Mouse (Mus musculus) embryonic facial prominence, embryonic 13.5 days (tissue): ENCODE data around the gene Jmjd1c. TPM values are rescaled to one million over a fixed set of nuclear protein-coding genes. Genes with fewer than 3 reads are reported as not detected.

Experiments used
- ATAC-seq: fragments of 200-750 bp; cut with Nextera tagmentation; 2 replicates; pipeline ENCODE4 v1.8.0; 2017; ENCODE audit warnings: low read depth; ENCODE audit not compliant: insufficient number of reproducible peaks, insufficient read depth, low FRiP score, low TSS enrichment
- H3K27ac ChIP-seq: fragments of 300-500 bp; sonication (generic); 2 replicates; pipeline ENCODE4 v1.5.1; 2015; ENCODE audit warnings: moderate library complexity, mild to moderate bottlenecking, inconsistent platforms
- H3K27me3 ChIP-seq: fragments of 300-500 bp; sonication (generic); 2 replicates; pipeline ENCODE4 v1.6.1; 2015; ENCODE audit warnings: mild to moderate bottlenecking, inconsistent platforms
- H3K36me3 ChIP-seq: fragments of 300-500 bp; sonication (generic); 2 replicates; pipeline ENCODE4 v1.6.1; 2015; ENCODE audit warnings: mild to moderate bottlenecking, inconsistent platforms
- H3K4me1 ChIP-seq: fragments of 300-500 bp; sonication (generic); 2 replicates; pipeline ENCODE4 v1.6.1; 2015; ENCODE audit warnings: inconsistent platforms
- H3K4me2 ChIP-seq: fragments of 300-500 bp; sonication (generic); 2 replicates; pipeline ENCODE4 v1.6.1; 2015; ENCODE audit warnings: moderate library complexity, mild to moderate bottlenecking, inconsistent platforms
- H3K4me3 ChIP-seq: fragments of 300-500 bp; sonication (generic); 2 replicates; pipeline ENCODE4 v1.5.1; 2015; ENCODE audit warnings: mild to moderate bottlenecking, inconsistent platforms
- H3K9ac ChIP-seq: fragments of 300-500 bp; sonication (generic); 2 replicates; pipeline ENCODE4 v1.6.1; 2015; ENCODE audit warnings: mild to moderate bottlenecking, inconsistent platforms
- H3K9me3 ChIP-seq: fragments of 300-500 bp; sonication (generic); 2 replicates; pipeline ENCODE4 v1.6.1; 2016; ENCODE audit warnings: inconsistent platforms
- WGBS: fragments of 180-500 bp; shearing (Covaris S2); methylation state at CpG from one replicate; pipeline ENCODE4 v1.1.7; 2015; ENCODE audit warnings: mixed read lengths; 5-methylcytosine and 5-hydroxymethylcytosine counted together
- polyA plus RNA-seq: library from polyadenylated mRNA; unstranded; fragments of >200 nt; fragmentation: Nextera tagmentation; extraction: Ambion mirVana; gene quantifications from 2 replicates; pipeline ENCODE4 v1.2.1, GENCODE M21; 2015

Jmjd1c gene
- polyA plus RNA-seq, 1 experiment from 2014 or later: 50.7 TPM

DNA sequence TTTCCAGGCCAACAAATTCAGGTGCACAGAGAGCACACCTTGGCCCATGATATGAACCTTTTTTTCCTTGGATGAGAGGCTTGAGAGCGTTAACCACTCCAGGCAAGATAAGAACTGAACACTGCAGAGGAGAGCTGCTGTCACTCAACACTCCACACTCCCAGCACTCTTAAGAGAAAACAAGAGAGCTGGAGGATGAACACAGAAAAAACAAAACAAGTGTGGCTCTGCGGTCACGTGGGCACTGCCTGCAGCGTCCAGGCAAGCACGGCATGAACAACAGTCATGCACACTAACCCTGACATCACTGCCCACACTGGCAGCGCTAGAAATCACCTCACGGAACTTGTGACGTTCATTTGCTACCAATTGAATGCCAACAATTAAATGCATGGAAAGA lies 185.9 kb downstream of the Jmjd1c start:
- H3K4me2 ChIP-seq: no peak overlapping the region
- no peak for ATAC-seq
- no peaks in the 10 kb centered on the region for H3K27me3 ChIP-seq
- H3K9me3 ChIP-seq: no peaks in the 10 kb centered on the region
- no peaks in the 10 kb centered on the region for H3K36me3 ChIP-seq
- no peak overlapping the region for H3K9ac ChIP-seq
- H3K27ac ChIP-seq: no peak overlapping the region
- 79% methylated on average over 8 of the region's 8 CpGs for WGBS
- H3K4me3 ChIP-seq: no peak overlapping the region
- H3K4me1 ChIP-seq: peaks cover 12% of the 10 kb centered on the region

DNA sequence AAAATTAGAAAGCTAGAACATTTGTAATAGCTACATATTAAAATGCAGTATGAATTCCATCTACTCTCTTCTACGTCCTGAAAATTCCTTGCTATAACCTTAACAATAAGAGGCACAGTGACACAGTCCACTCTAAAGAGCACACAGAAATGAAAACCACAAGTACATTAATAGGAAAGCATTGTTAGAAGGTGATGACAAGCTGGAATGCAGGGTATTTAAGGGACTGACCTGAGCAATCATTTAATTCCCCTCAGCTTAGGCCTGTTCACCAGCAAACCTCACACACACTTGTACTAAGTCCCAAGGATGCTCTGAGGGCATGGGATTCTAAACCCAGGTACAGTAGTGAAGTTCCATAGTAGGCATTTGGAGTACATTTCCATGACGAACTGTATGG lies 186.6 kb downstream of the Jmjd1c start:
- H3K4me2 ChIP-seq: no peak overlapping the region
- ATAC-seq: no peak
- H3K4me3 ChIP-seq: no peak overlapping the region
- H3K36me3 ChIP-seq: no peaks in the 10 kb centered on the region
- no peak overlapping the region for H3K9ac ChIP-seq
- 68% methylated on average over 2 of the region's 2 CpGs for WGBS
- no peaks in the 10 kb centered on the region for H3K9me3 ChIP-seq
- peaks cover 12% of the 10 kb centered on the region for H3K4me1 ChIP-seq
- H3K27ac ChIP-seq: no peak overlapping the region
- H3K27me3 ChIP-seq: no peaks in the 10 kb centered on the region

DNA sequence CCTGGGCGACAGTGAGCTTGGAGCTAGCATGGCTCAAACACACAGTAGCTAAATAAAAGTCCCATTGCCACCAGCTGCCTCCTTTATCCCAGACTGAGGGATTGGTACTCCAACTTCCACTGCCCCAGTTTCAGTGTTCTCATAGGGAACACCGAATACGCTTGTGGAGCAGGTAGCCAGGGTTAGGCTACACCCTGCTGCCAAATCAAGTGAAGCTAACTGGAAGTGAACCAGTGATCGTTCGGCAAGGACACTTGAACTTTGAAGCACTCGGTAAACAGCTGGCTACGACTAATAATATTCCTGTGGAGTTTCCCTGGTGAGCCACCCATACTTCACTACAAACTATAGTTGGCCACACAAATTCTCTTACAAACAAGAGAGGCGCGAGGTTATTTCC lies 187.6 kb downstream of the Jmjd1c start:
- H3K9ac ChIP-seq: peak overlapping the region; percentile 93
- peaks cover 12% of the 10 kb centered on the region for H3K4me1 ChIP-seq
- no peak for ATAC-seq
- H3K4me2 ChIP-seq: peak overlapping the region; percentile 82
- H3K27me3 ChIP-seq: no peaks in the 10 kb centered on the region
- H3K27ac ChIP-seq: no peak overlapping the region
- 90% methylated on average over 9 of the region's 9 CpGs for WGBS
- H3K36me3 ChIP-seq: no peaks in the 10 kb centered on the region
- no peaks in the 10 kb centered on the region for H3K9me3 ChIP-seq
- peak overlapping the region; percentile 97 for H3K4me3 ChIP-seq

DNA sequence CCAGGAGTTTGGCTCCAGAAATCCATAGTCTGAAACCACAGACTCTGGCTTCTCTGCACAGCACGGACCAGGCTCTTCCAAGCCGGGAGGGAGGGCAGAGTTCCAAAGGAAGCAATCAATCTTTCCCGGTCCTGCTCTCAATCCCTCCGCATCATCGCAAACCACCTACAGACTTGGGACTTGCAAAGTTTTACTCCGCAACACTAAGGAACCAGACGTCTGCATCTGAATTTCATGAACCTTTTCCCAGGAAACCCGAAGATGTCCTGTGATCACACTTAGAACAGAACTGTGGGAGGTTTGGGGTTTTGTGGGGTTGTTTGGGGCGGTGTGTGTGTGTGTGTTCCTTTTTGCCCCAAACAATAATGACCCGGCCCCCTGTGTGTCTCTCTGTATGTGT lies 188.4 kb downstream of the Jmjd1c start:
- peak overlapping the region; percentile 93 for H3K9ac ChIP-seq
- peaks cover 12% of the 10 kb centered on the region for H3K4me1 ChIP-seq
- peak overlapping the region; percentile 51 for H3K27ac ChIP-seq
- H3K4me3 ChIP-seq: peak overlapping the region; percentile 97
- H3K4me2 ChIP-seq: peak overlapping the region; percentile 82
- H3K9me3 ChIP-seq: no peaks in the 10 kb centered on the region
- ATAC-seq: no peak
- no peaks in the 10 kb centered on the region for H3K27me3 ChIP-seq
- 4% methylated on average over 10 of the region's 10 CpGs for WGBS
- no peaks in the 10 kb centered on the region for H3K36me3 ChIP-seq

DNA sequence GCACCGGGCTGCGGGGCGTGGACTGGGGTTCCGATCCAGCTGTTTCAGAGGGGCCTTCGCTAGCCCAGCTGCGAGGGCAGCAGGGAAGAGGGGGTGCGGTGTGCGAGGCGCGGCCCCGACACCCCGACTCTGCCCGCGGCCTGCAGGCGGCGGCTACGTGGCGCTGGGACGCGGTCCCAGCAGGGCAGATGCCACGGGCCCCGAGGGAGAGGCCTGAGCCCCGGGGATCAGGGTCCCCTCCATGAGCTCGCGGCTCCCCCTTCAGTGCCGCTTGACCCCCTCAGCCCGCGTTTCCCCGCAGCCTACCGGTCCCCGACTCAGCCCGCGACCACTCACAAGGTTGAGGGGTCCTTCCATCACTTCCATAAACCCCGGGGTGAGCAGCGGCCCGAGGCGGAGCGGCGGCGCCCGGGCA lies 188.8 kb downstream of the Jmjd1c start:
- peak; percentile 21; the same call in 1 of the 2 replicates for ATAC-seq
- Histone ChIP-seq H3K27me3 (no peaks in the 10 kb centered on the region), H3K27ac (peak overlapping the region; percentile 51), H3K4me3 (peak overlapping the region; percentile 97), H3K36me3 (no peaks in the 10 kb centered on the region), H3K9me3 (no peaks in the 10 kb centered on the region), H3K9ac (peak overlapping the region; percentile 93), H3K4me2 (peak overlapping the region; percentile 82), H3K4me1 (peaks cover 12% of the 10 kb centered on the region)
- whole genome bisulfite sequencing: under 1% methylated on average over 26 of the region's 41 CpGs

DNA sequence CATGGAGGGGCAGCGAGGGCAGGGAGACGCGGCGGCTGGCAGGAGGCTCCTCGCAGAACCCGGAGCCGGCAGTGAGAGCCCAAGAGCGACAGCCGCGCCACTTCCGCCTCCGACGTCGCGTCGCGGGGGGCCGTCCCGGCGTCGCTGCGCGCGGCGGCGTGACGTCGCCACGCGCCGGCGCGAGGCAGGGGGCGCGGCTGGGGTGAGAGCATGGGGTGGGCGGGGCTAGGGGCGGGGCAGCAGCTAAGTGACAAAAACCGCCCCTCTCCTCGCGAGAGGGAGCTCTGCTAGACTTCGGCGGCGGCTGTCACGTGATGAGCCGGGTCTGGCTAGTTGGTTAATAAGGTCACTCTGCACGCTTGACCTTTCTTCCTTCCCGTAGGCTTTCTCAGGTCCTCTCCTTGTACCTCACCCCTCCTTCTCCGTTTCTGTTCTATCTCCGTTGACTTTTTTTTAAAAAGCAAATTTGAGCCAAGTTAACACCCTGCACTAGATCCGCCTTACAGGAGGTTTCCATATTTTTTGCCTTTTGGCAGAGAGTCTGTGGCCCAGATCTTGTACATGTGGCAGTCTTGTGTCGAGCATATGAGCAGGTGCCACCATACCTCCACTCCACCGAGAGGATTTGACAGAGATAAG lies 189.4 kb downstream of the Jmjd1c start, which contains the start of gene Nrbf2:
Nrbf2 (minus strand) TSS at position 130 of the 639 bp plus-strand sequence.
- H3K36me3 ChIP-seq: no peaks in the 10 kb centered on the region
- peak within 1 kb of the TSS; percentile 57 for H3K27ac ChIP-seq
- peak within 1 kb of the TSS; percentile 93 for H3K9ac ChIP-seq
- H3K4me3 ChIP-seq: peak within 1 kb of the TSS; percentile 97
- H3K4me2 ChIP-seq: peak within 1 kb of the TSS; percentile 82
- peak; percentile 81 for ATAC-seq
- H3K27me3 ChIP-seq: no peaks in the 10 kb centered on the region
- H3K4me1 ChIP-seq: peaks cover 12% of the 10 kb centered on the region
- H3K9me3 ChIP-seq: no peaks in the 10 kb centered on the region
- WGBS: 3% methylated on average over 42 of the region's 52 CpGs

DNA sequence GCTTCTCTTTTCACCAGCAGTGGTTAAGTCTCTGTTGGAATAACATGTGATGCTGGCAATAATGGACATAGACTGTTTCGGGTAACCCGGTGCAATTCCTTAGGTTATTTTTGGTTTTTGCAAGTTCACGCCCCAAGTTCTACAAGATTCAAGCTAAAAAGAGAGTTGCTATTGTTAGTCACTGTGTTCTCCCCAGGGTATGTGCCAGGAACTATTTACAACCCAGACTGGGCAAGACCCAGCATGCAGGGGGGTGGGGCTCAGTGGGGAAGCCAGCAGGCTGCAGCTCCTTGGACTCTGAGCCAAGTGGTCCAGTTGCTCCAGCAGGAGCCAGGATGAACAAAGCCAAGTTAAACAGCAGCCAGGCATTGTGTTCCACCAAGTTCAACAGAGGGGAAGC lies 192.0 kb downstream of the Jmjd1c start:
- H3K9ac ChIP-seq: no peak overlapping the region
- no peak for ATAC-seq
- no peak overlapping the region for H3K27ac ChIP-seq
- H3K4me1 ChIP-seq: peaks cover 12% of the 10 kb centered on the region
- WGBS: 63% methylated on average over 3 of the region's 3 CpGs
- H3K27me3 ChIP-seq: no peaks in the 10 kb centered on the region
- H3K36me3 ChIP-seq: no peaks in the 10 kb centered on the region
- no peaks in the 10 kb centered on the region for H3K9me3 ChIP-seq
- no peak overlapping the region for H3K4me2 ChIP-seq
- H3K4me3 ChIP-seq: no peak overlapping the region

DNA sequence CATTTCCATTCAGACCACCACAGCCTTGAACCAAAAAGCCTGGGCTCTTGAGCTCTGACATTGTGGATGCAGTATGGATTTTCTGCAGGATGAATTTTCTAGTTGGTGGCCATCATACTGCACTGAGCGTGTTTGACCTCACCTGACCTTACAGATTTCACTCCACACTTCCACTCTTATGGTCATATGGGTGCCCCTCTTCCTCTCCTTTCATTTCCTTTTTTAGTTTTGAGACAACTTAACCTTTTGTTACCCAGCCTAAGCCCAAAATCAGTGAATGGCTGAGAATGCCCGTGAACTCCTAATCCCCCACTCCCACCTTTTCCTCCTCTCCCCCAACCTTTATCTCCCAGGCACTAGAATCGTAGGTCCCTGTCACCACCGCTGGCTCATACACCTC lies 194.7 kb downstream of the Jmjd1c start:
- Histone ChIP-seq H3K4me3 (no peak overlapping the region), H3K4me2 (no peak overlapping the region), H3K27ac (no peak overlapping the region), H3K36me3 (no peaks in the 10 kb centered on the region), H3K4me1 (no peaks in the 10 kb centered on the region), H3K27me3 (no peaks in the 10 kb centered on the region), H3K9me3 (no peaks in the 10 kb centered on the region), H3K9ac (no peak overlapping the region)
- ATAC-seq: no peak
- 65% methylated on average over 4 of the region's 4 CpGs for WGBS

DNA sequence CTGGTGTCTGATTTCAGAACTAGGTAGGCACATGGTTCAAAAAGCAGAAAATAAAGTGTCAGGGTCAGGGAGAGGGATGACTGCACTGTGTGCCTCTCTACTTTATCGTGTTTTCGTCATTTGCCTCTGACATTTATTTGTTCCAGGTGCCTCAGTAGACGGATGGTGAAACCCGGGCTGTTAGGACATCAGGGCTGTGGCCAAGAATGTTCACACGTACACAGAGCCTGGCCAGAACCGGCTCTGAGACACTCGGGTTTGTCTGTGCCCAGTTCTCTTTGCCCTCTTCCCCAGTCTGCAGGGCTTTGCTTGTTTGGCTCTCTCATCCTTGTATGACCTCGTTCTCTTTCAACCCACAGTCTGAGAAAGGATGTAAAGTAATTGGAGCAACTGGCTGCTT lies 195.2 kb downstream of the Jmjd1c start:
- Histone ChIP-seq H3K9ac (no peak overlapping the region), H3K4me1 (no peaks in the 10 kb centered on the region), H3K27me3 (no peaks in the 10 kb centered on the region), H3K9me3 (no peaks in the 10 kb centered on the region), H3K4me3 (no peak overlapping the region), H3K27ac (no peak overlapping the region), H3K4me2 (no peak overlapping the region), H3K36me3 (no peaks in the 10 kb centered on the region)
- WGBS: 59% methylated on average over 8 of the region's 8 CpGs
- ATAC-seq: no peak

DNA sequence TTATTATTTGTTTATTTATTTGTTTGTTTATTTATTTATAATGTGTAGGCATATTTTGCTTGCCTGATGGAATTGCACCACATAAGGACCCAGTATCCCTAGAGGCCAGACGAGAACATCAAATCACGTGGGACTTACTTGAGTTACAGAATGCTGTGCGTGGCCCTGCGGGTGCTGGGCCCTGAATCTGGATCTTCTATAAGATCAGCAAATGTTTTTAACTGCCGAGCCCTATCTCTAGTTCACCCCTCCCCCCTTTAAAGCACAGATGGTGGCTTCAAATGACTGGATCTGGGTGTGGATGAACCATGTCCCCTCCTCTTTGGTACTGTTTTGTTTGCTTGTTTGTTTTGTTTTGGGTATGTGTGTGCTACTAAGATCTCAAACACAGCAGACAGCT lies 199.4 kb downstream of the Jmjd1c start:
- no peak overlapping the region for H3K4me3 ChIP-seq
- no peaks in the 10 kb centered on the region for H3K9me3 ChIP-seq
- no peak overlapping the region for H3K27ac ChIP-seq
- no peaks in the 10 kb centered on the region for H3K27me3 ChIP-seq
- no peak overlapping the region for H3K4me2 ChIP-seq
- H3K4me1 ChIP-seq: no peaks in the 10 kb centered on the region
- H3K9ac ChIP-seq: no peak overlapping the region
- 73% methylated on average over 5 of the region's 5 CpGs for WGBS
- H3K36me3 ChIP-seq: no peaks in the 10 kb centered on the region
- ATAC-seq: no peak

DNA sequence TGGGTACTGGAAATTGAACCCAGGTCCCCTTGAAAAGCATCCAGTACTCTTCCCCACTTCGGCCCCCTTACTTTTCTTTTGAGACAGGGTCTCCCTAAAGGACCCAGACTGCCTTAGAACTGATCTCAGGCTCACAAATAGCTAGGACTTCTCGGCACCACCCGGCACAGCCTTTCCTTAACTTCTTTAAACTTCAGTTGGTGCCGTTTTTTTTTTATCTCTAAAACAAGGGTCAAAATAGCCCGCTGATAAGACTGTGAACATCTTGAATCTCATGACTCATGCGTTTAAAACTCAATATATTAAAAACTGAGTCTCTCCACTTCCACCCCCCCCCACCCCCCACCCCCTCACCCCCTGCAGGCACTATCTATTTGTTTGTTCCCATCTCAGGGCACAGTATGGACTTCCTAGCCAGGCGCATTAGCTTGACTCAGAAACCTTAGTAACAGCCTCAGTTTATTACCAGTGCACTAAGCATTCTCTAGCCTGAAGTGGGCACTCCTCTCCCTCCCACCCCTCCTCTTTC lies 200.1 kb downstream of the Jmjd1c start:
- ATAC-seq: no peak
- Histone ChIP-seq H3K9ac (no peak overlapping the region), H3K27me3 (no peaks in the 10 kb centered on the region), H3K4me1 (no peaks in the 10 kb centered on the region), H3K27ac (no peak overlapping the region), H3K9me3 (no peaks in the 10 kb centered on the region), H3K36me3 (no peaks in the 10 kb centered on the region), H3K4me3 (no peak overlapping the region), H3K4me2 (no peak overlapping the region)
- 84% methylated on average over 7 of the region's 7 CpGs for WGBS

DNA sequence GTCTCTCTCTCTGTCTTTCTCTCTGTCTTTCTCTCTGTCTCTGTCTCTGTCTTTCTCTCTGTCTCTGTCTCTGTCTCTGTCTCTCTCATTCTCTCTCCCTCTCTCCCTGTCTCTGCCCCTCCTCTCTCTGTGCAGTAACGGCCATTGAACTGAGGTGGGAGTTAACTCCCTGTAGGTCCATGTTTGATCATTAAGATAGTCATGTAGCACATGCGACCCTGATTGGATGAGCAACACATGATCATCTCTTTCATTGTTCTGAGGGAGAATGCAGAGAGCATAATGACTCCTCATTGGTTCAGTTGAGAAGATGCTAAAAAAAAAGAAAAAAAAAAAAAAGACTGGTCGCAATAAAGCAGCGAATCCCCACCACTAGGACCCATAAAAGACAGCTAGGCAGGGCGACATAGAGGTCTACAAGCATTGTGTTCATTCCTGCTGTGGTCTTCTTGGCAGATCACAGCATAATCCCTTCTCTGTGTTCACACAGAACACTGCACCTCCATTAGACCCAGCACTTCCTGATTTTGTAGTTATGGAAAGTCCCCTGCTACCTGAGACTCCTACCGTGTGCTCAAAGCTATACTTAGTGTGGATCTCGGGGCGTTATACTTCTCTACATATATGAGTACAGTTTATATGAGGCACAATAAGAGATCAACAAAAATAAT lies 200.7 kb downstream of the Jmjd1c start:
- WGBS: 81% methylated on average over 8 of the region's 8 CpGs
- no peaks in the 10 kb centered on the region for H3K27me3 ChIP-seq
- ATAC-seq: no peak
- H3K27ac ChIP-seq: no peak overlapping the region
- no peak overlapping the region for H3K4me3 ChIP-seq
- H3K9me3 ChIP-seq: no peaks in the 10 kb centered on the region
- H3K4me2 ChIP-seq: no peak overlapping the region
- no peaks in the 10 kb centered on the region for H3K4me1 ChIP-seq
- no peaks in the 10 kb centered on the region for H3K36me3 ChIP-seq
- H3K9ac ChIP-seq: no peak overlapping the region
